Mouse (Mus musculus): ENCODE data around the gene Olfm4. TPM values are rescaled to one million over a fixed set of nuclear protein-coding genes. Genes with fewer than 3 reads are reported as not detected.

Gene Olfm4
- polyA plus RNA-seq, 1 experiment from 2014 or later, result 8.7 TPM

DNA sequence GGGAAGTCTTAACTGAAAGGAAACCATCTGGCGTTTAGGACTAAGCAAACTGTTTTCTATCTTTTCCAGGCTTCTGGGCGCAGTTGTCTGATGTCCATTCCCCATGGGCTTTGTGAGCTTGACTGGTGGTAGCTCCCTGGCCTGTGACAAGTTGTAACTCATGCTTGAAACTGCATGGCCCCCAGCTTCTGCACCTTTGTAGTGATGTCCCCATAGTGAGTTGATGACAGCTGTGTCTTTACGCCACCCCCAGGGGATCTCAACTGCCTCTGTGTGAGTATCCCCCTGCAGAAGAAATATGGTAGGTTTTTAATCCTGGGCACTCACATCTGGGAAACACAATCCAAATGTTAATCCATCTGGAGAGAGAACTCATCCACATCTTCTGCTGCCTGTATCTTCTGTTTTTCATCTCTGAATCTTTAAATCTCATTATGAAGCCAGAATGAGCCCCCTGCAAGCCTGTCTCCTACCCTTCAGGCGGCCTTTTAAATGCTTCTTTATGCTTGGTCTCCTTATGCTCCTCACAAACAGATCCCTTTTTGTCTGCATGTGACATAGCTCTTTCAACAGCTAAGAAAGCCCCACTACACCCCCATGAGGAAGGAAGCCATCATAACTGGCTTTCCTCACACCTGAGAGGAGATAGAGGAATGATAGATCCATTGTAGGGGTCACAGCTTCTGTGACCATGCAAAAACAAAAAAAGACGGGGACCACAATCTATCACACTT, 63.7 kb downstream of the Olfm4 start:
- 49% methylated on average over 5 of the region's 5 CpGs for WGBS
- DNase-seq (ENCODE audit: low spot score), result no peak
- ATAC-seq (replicated peaks; ENCODE audit: low FRiP score), result no peak

GRCm38 (mm10) chr14:80055725-80056124, 71.8 kb downstream of the Olfm4 start:
- Histone ChIP-seq H3K9me3 (ENCODE audit: control insufficient read depth, low read length) (no peaks in the 10 kb centered on the region), H3K27me3 (replicated peaks; ENCODE audit: control insufficient read depth, insufficient read depth, low read length) (no peaks in the 10 kb centered on the region), H3K4me1 (replicated peaks; ENCODE audit: control insufficient read depth, insufficient read depth, low read length) (no peaks in the 10 kb centered on the region), H3K27ac (ENCODE audit: low read depth, low read length) (no peak overlapping the region), H3K4me3 (ENCODE audit: low read depth, low read length) (no peak overlapping the region), H3K4me2 (no peak overlapping the region), H3K36me3 (ENCODE audit: control insufficient read depth, insufficient read depth, low read length) (no peaks in the 10 kb centered on the region), H3K9ac (ENCODE audit: low read depth, low read length) (no peak overlapping the region)
- no peak for DNase-seq (ENCODE audit: low spot score)
- ATAC-seq (replicated peaks; ENCODE audit: low FRiP score), result no peak
- 69% methylated on average over 3 of the region's 3 CpGs for WGBS

More for the DNA sequence above, 63.7 kb downstream of the Olfm4 start:
- no peak overlapping the region for H3K4me3 ChIP-seq (ENCODE audit: low read depth, low read length)
- no peak overlapping the region for H3K4me2 ChIP-seq
- H3K4me1 ChIP-seq (replicated peaks; ENCODE audit: control insufficient read depth, insufficient read depth, low read length), result no peaks in the 10 kb centered on the region
- H3K36me3 ChIP-seq (ENCODE audit: control insufficient read depth, insufficient read depth, low read length), result no peaks in the 10 kb centered on the region
- no peaks in the 10 kb centered on the region for H3K27me3 ChIP-seq (replicated peaks; ENCODE audit: control insufficient read depth, insufficient read depth, low read length)
- no peak overlapping the region for H3K9ac ChIP-seq (ENCODE audit: low read depth, low read length)
- no peak overlapping the region for H3K27ac ChIP-seq (ENCODE audit: low read depth, low read length)
- no peaks in the 10 kb centered on the region for H3K9me3 ChIP-seq (ENCODE audit: control insufficient read depth, low read length)

- Histone ChIP-seq H3K9ac (ENCODE audit: low read depth, low read length) (no peak overlapping the region), H3K36me3 (ENCODE audit: control insufficient read depth, insufficient read depth, low read length) (no peaks in the 10 kb centered on the region), H3K4me2 (no peak overlapping the region), H3K4me3 (ENCODE audit: low read depth, low read length) (no peak overlapping the region), H3K27ac (ENCODE audit: low read depth, low read length) (no peak overlapping the region), H3K4me1 (replicated peaks; ENCODE audit: control insufficient read depth, insufficient read depth, low read length) (no peaks in the 10 kb centered on the region), H3K9me3 (ENCODE audit: control insufficient read depth, low read length) (no peaks in the 10 kb centered on the region), H3K27me3 (replicated peaks; ENCODE audit: control insufficient read depth, insufficient read depth, low read length) (no peaks in the 10 kb centered on the region)
- WGBS, result 85% methylated on average over 3 of the region's 3 CpGs
- ATAC-seq (replicated peaks; ENCODE audit: low FRiP score) (no peak), DNase-seq (ENCODE audit: low spot score) (no peak)
Measured at GRCm38 (mm10) chr14:80061686-80062085, 77.8 kb downstream of the Olfm4 start.

DNA sequence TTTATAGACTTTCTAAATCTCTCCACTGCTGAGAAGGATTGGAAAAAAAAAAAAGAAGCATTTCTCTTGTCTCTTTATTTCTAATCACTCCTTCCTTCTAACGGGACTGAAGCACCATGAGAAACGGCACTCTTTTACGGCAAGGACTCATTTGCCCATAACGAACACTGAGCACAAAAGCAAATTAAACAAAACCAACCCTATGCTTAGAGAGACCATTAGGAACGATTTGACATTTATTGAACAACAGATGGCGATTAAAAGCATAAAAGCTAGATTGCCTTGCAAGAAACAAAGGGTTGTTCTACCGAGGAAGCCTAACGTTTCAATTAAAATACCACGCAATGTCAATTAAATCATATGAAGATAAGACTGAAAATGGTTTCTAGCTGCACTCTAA, 79.0 kb downstream of the Olfm4 start:
- Histone ChIP-seq H3K9me3 (ENCODE audit: control insufficient read depth, low read length) (no peaks in the 10 kb centered on the region), H3K27me3 (replicated peaks; ENCODE audit: control insufficient read depth, insufficient read depth, low read length) (no peaks in the 10 kb centered on the region), H3K27ac (ENCODE audit: low read depth, low read length) (no peak overlapping the region), H3K36me3 (ENCODE audit: control insufficient read depth, insufficient read depth, low read length) (no peaks in the 10 kb centered on the region), H3K4me2 (no peak overlapping the region), H3K9ac (ENCODE audit: low read depth, low read length) (no peak overlapping the region), H3K4me1 (replicated peaks; ENCODE audit: control insufficient read depth, insufficient read depth, low read length) (no peaks in the 10 kb centered on the region), H3K4me3 (ENCODE audit: low read depth, low read length) (no peak overlapping the region)
- ATAC-seq (replicated peaks; ENCODE audit: low FRiP score) (no peak), DNase-seq (ENCODE audit: low spot score) (no peak)
- WGBS, result 82% methylated on average over 9 of the region's 9 CpGs

GRCm38 (mm10) chr14:80070580-80070979, 86.7 kb downstream of the Olfm4 start:
- no peak overlapping the region for H3K9ac ChIP-seq (ENCODE audit: low read depth, low read length)
- no peaks in the 10 kb centered on the region for H3K4me1 ChIP-seq (replicated peaks; ENCODE audit: control insufficient read depth, insufficient read depth, low read length)
- ATAC-seq (replicated peaks; ENCODE audit: low FRiP score) (no peak), DNase-seq (ENCODE audit: low spot score) (no peak)
- no peak overlapping the region for H3K27ac ChIP-seq (ENCODE audit: low read depth, low read length)
- no peak overlapping the region for H3K4me3 ChIP-seq (ENCODE audit: low read depth, low read length)
- 85% methylated on average over 3 of the region's 3 CpGs for WGBS
- H3K9me3 ChIP-seq (ENCODE audit: control insufficient read depth, low read length), result no peaks in the 10 kb centered on the region
- no peak overlapping the region for H3K4me2 ChIP-seq
- no peaks in the 10 kb centered on the region for H3K36me3 ChIP-seq (ENCODE audit: control insufficient read depth, insufficient read depth, low read length)
- H3K27me3 ChIP-seq (replicated peaks; ENCODE audit: control insufficient read depth, insufficient read depth, low read length), result no peaks in the 10 kb centered on the region

Other genes starting within 250 kb of the Olfm4 start
- 0.12 and 0.21 TPM in 2 replicates for gene Pcdh8, start 212.8 kb upstream of the Olfm4 start, polyA plus RNA-seq (2014; fragmentation: Nextera tagmentation; extraction: Ambion mirVana)

Data from liver, embryonic 11.5 days (tissue).